Mouse (Mus musculus): ENCODE results near the gene Smtnl2. TPM values are rescaled to one million over a fixed set of nuclear protein-coding genes. Genes with fewer than 3 reads are reported as not detected.

Gene Smtnl2
- 0.47 and 0.55 TPM in 2 replicates for total RNA-seq (2014; rRNA removed)
- 0.43 and 0.93 TPM in 2 replicates for polyA plus RNA-seq (2012; rRNA removed)

GRCm38 (mm10) chr11:72411093-72411921, at the start of gene Smtnl2:
TSS of gene Smtnl2 (minus strand) at chr11:72411713.
- Histone ChIP-seq H3K27ac (replicated peaks; ENCODE audit: insufficient read depth, low read depth, low read length) (no peak within 1 kb of the TSS), H3K4me1 (ENCODE audit: control insufficient read depth, insufficient read depth, low read length) (peaks cover 4% of the 10 kb centered on the region; the same call in 1 of the 2 replicates), H3K9ac (ENCODE audit: low read depth, low read length) (peak within 1 kb of the TSS; percentile 72), H3K79me2 (ENCODE audit: control insufficient read depth, insufficient read depth, low read length) (no peaks in the 10 kb centered on the region), H3K36me3 (ENCODE audit: control insufficient read depth, insufficient read depth, low read length) (no peaks in the 10 kb centered on the region), H3K27me3 (ENCODE audit: control insufficient read depth, insufficient read depth, low read length) (no peaks in the 10 kb centered on the region), H3K4me3 (ENCODE audit: insufficient read depth, low read depth, low read length) (peak within 1 kb of the TSS; percentile 64)
- WGBS, result under 1% methylated on average over 86 of the region's 86 CpGs
- TF ChIP-seq CTCF (IDR thresholded peaks at IDR 0.05; ENCODE audit: low read depth, low read length), result peak; percentile 57
- TF ChIP-seq POLR2A (IDR thresholded peaks at IDR 0.05; ENCODE audit: extremely low read depth, insufficient read depth, low read length), result 0 out of 2 replicates have a peak, but pooled peaks have one; percentile 25
- DNase-seq (ENCODE audit: extremely low read depth, low read depth, low spot score), result peak; percentile 66

GRCm38 (mm10) chr11:72458502-72458901, 47.0 kb upstream of the Smtnl2 start:
- TF ChIP-seq CTCF (IDR thresholded peaks at IDR 0.05; ENCODE audit: low read depth, low read length) (no peak), POLR2A (IDR thresholded peaks at IDR 0.05; ENCODE audit: extremely low read depth, insufficient read depth, low read length) (no peak)
- peak overlapping the region; percentile 35; the same call in 1 of the 2 replicates for H3K9ac ChIP-seq (ENCODE audit: low read depth, low read length)
- DNase-seq (ENCODE audit: extremely low read depth, low read depth, low spot score), result no peak
- 74% methylated on average over 3 of the region's 3 CpGs for WGBS
- H3K79me2 ChIP-seq (ENCODE audit: control insufficient read depth, insufficient read depth, low read length), result no peaks in the 10 kb centered on the region; the same call in 1 of the 2 replicates
- H3K27ac ChIP-seq (replicated peaks; ENCODE audit: insufficient read depth, low read depth, low read length), result peak overlapping the region; percentile 64
- peaks cover 10% of the 10 kb centered on the region for H3K4me1 ChIP-seq (ENCODE audit: control insufficient read depth, insufficient read depth, low read length)
- peak overlapping the region; percentile 9; the same call in 1 of the 2 replicates for H3K4me3 ChIP-seq (ENCODE audit: insufficient read depth, low read depth, low read length)
- H3K36me3 ChIP-seq (ENCODE audit: control insufficient read depth, insufficient read depth, low read length), result peaks cover 11% of the 10 kb centered on the region
- H3K27me3 ChIP-seq (ENCODE audit: control insufficient read depth, insufficient read depth, low read length), result no peaks in the 10 kb centered on the region

- Histone ChIP-seq H3K4me3 (ENCODE audit: insufficient read depth, low read depth, low read length) (peak overlapping the region; percentile 9; the same call in 1 of the 2 replicates), H3K36me3 (ENCODE audit: control insufficient read depth, insufficient read depth, low read length) (peaks cover 11% of the 10 kb centered on the region), H3K27me3 (ENCODE audit: control insufficient read depth, insufficient read depth, low read length) (no peaks in the 10 kb centered on the region), H3K9ac (ENCODE audit: low read depth, low read length) (peak overlapping the region; percentile 35; the same call in 1 of the 2 replicates), H3K4me1 (ENCODE audit: control insufficient read depth, insufficient read depth, low read length) (peaks cover 14% of the 10 kb centered on the region), H3K79me2 (ENCODE audit: control insufficient read depth, insufficient read depth, low read length) (no peaks in the 10 kb centered on the region; the same call in 1 of the 2 replicates), H3K27ac (replicated peaks; ENCODE audit: insufficient read depth, low read depth, low read length) (peak overlapping the region; percentile 64)
- WGBS, result 72% methylated on average over 12 of the region's 12 CpGs
- TF ChIP-seq POLR2A (IDR thresholded peaks at IDR 0.05; ENCODE audit: extremely low read depth, insufficient read depth, low read length) (no peak), CTCF (IDR thresholded peaks at IDR 0.05; ENCODE audit: low read depth, low read length) (no peak)
- DNase-seq (ENCODE audit: extremely low read depth, low read depth, low spot score), result no peak
These were observed 46.5 kb upstream of the Smtnl2 start for GRCm38 (mm10) chr11:72457995-72458496.

GRCm38 (mm10) chr11:72455694-72456093, 44.2 kb upstream of the Smtnl2 start:
- Histone ChIP-seq H3K79me2 (ENCODE audit: control insufficient read depth, insufficient read depth, low read length) (no peaks in the 10 kb centered on the region), H3K36me3 (ENCODE audit: control insufficient read depth, insufficient read depth, low read length) (peaks cover 5% of the 10 kb centered on the region), H3K4me3 (ENCODE audit: insufficient read depth, low read depth, low read length) (no peak overlapping the region), H3K4me1 (ENCODE audit: control insufficient read depth, insufficient read depth, low read length) (peaks cover 9% of the 10 kb centered on the region; the same call in 1 of the 2 replicates), H3K27ac (replicated peaks; ENCODE audit: insufficient read depth, low read depth, low read length) (no peak overlapping the region), H3K9ac (ENCODE audit: low read depth, low read length) (no peak overlapping the region), H3K27me3 (ENCODE audit: control insufficient read depth, insufficient read depth, low read length) (no peaks in the 10 kb centered on the region)
- DNase-seq (ENCODE audit: extremely low read depth, low read depth, low spot score), result peak; percentile 29
- TF ChIP-seq POLR2A (IDR thresholded peaks at IDR 0.05; ENCODE audit: extremely low read depth, insufficient read depth, low read length), result no peak
- no peak for TF ChIP-seq CTCF (IDR thresholded peaks at IDR 0.05; ENCODE audit: low read depth, low read length)
- WGBS, result 62% methylated on average over 5 of the region's 5 CpGs

GRCm38 (mm10) chr11:72453105-72453953, 41.8 kb upstream of the Smtnl2 start:
- WGBS, result 58% methylated on average over 15 of the region's 15 CpGs
- peak; percentile 45 for DNase-seq (ENCODE audit: extremely low read depth, low read depth, low spot score)
- Histone ChIP-seq H3K27ac (replicated peaks; ENCODE audit: insufficient read depth, low read depth, low read length) (peak overlapping the region; percentile 11; the same call in 1 of the 2 replicates), H3K4me1 (ENCODE audit: control insufficient read depth, insufficient read depth, low read length) (peaks cover 6% of the 10 kb centered on the region; the same call in 1 of the 2 replicates), H3K27me3 (ENCODE audit: control insufficient read depth, insufficient read depth, low read length) (no peaks in the 10 kb centered on the region), H3K4me3 (ENCODE audit: insufficient read depth, low read depth, low read length) (no peak overlapping the region), H3K36me3 (ENCODE audit: control insufficient read depth, insufficient read depth, low read length) (peaks cover 14% of the 10 kb centered on the region), H3K9ac (ENCODE audit: low read depth, low read length) (no peak overlapping the region), H3K79me2 (ENCODE audit: control insufficient read depth, insufficient read depth, low read length) (no peaks in the 10 kb centered on the region)
- TF ChIP-seq CTCF (IDR thresholded peaks at IDR 0.05; ENCODE audit: low read depth, low read length) (no peak), POLR2A (IDR thresholded peaks at IDR 0.05; ENCODE audit: extremely low read depth, insufficient read depth, low read length) (no peak)
